Mouse (Mus musculus) limb, embryonic 12.5 days (tissue): ENCODE data around the gene Gm11444. TPM values are rescaled to one million over a fixed set of nuclear protein-coding genes. Genes with fewer than 3 reads are reported as not detected.

Source experiments
- ATAC-seq: fragments of 200-750 bp; cut with Nextera tagmentation; 2 replicates; pipeline ENCODE4 v1.8.0; 2017; ENCODE audit warnings: low read depth, moderate TSS enrichment; ENCODE audit not compliant: insufficient number of reproducible peaks, insufficient read depth, low FRiP score, low TSS enrichment
- H3K27ac ChIP-seq: fragments of 300-500 bp; sonication (generic); 2 replicates; pipeline ENCODE4 v1.5.1; 2016; ENCODE audit warnings: mild to moderate bottlenecking, moderate library complexity
- H3K27me3 ChIP-seq: fragments of 300-500 bp; sonication (generic); 2 replicates; pipeline ENCODE4 v1.6.1; 2016; ENCODE audit warnings: mild to moderate bottlenecking, moderate library complexity
- H3K36me3 ChIP-seq: fragments of 300-500 bp; sonication (generic); 2 replicates; pipeline ENCODE4 v1.6.1; 2016; ENCODE audit warnings: mild to moderate bottlenecking, moderate library complexity
- H3K4me1 ChIP-seq: fragments of 300-500 bp; sonication (generic); replicated peaks from 2 replicates; pipeline ENCODE4 v1.6.1; 2016
- H3K4me2 ChIP-seq: fragments of 300-500 bp; sonication (generic); 2 replicates; pipeline ENCODE4 v1.6.1; 2016; ENCODE audit warnings: mild to moderate bottlenecking, moderate library complexity
- H3K4me3 ChIP-seq: fragments of 300-500 bp; sonication (generic); replicated peaks from 2 replicates; pipeline ENCODE4 v1.5.1; 2016; ENCODE audit warnings: mild to moderate bottlenecking
- H3K9ac ChIP-seq: fragments of 300-500 bp; sonication (generic); replicated peaks from 2 replicates; pipeline ENCODE4 v1.6.1; 2016; ENCODE audit warnings: mild to moderate bottlenecking, moderate library complexity
- H3K9me3 ChIP-seq: fragments of 300-500 bp; sonication (generic); 2 replicates; pipeline ENCODE4 v1.6.1; 2016; ENCODE audit warnings: mild to moderate bottlenecking, moderate library complexity
- WGBS: fragments of 180-500 bp; shearing (Covaris S2); methylation state at CpG from one replicate; pipeline ENCODE4 v1.1.7; 2016; 5-methylcytosine and 5-hydroxymethylcytosine counted together
- polyA plus RNA-seq: library from polyadenylated mRNA; unstranded; fragments of >200 nt; fragmentation: Nextera tagmentation; extraction: Ambion mirVana; gene quantifications from 2 replicates; pipeline ENCODE4 v1.2.1, GENCODE M21; 2016

The Gm11444 gene
- polyA plus RNA-seq, 1 experiment from 2014 or later: not detected

DNA sequence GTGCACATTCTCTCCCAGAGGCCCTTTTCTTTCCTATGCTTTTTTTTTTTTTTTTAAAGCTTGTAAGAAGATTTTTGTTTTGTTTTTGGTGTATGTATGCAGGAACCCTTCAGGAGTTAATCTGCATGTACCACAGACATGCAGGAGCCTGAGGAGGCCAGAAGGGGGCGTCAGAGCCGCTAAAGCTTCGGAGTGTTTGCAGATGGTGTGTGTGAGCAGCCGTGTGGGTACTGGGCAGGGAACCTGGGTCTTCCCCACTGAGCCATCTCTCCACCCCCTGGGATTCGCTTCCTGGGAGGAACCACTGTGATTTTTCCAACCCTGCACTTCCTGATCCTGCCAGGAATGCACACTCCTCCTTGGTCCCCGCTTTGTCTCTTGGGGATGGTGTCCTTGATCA is 625 bp upstream of the Gm11444 start:
- Histone ChIP-seq H3K27me3 (peaks cover 10% of the 10 kb centered on the region; the same call in 1 of the 2 replicates), H3K4me2 (no peak overlapping the region), H3K4me3 (no peak overlapping the region), H3K27ac (no peak overlapping the region), H3K9ac (no peak overlapping the region), H3K36me3 (no peaks in the 10 kb centered on the region), H3K9me3 (peaks cover 4% of the 10 kb centered on the region; the same call in 1 of the 2 replicates), H3K4me1 (no peaks in the 10 kb centered on the region; the same call in none of the 2 replicates)
- 42% methylated on average over 6 of the region's 6 CpGs for WGBS
- no peak for ATAC-seq

DNA sequence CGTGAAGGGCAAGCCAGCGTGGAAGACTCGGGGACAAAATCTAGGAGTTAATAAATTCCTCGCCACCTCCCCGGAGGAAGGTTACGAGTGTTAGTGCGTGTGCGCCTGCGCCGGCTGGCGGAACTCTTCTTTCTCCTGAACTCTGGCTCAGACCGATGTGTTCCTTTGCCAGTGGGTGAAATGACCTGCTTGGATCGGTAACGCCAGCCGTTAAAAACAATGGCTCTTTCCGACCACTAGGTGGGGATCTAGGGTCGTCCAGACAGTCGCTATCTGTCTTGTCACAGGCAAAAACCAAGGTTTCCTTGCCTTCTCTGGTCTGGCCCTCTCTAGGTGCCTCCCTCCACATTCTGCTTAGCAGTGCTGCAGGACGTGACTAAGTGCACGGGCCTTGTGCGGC is 1.1 kb downstream of the Gm11444 start:
- peak; percentile 32; the same call in 1 of the 2 replicates for ATAC-seq
- H3K27ac ChIP-seq: no peak overlapping the region
- H3K9me3 ChIP-seq: no peaks in the 10 kb centered on the region
- 0 out of 2 replicates have a peak overlapping the region, but pooled peaks have one; percentile 28 for H3K9ac ChIP-seq
- H3K36me3 ChIP-seq: no peaks in the 10 kb centered on the region
- 1% methylated on average over 21 of the region's 21 CpGs for WGBS
- peaks cover 18% of the 10 kb centered on the region; the same call in 1 of the 2 replicates for H3K27me3 ChIP-seq
- H3K4me1 ChIP-seq: peaks cover 4% of the 10 kb centered on the region
- H3K4me2 ChIP-seq: peak overlapping the region; percentile 52
- H3K4me3 ChIP-seq: peak overlapping the region; percentile 23

GRCm38 (mm10) chr11:85846509-85846908 is 3.6 kb downstream of the Gm11444 start:
- H3K4me3 ChIP-seq: no peak overlapping the region
- ATAC-seq: no peak
- WGBS: 74% methylated on average over 4 of the region's 4 CpGs
- no peak overlapping the region for H3K9ac ChIP-seq
- no peak overlapping the region for H3K4me2 ChIP-seq
- H3K9me3 ChIP-seq: no peaks in the 10 kb centered on the region
- H3K36me3 ChIP-seq: no peaks in the 10 kb centered on the region
- peaks cover 26% of the 10 kb centered on the region for H3K4me1 ChIP-seq
- H3K27me3 ChIP-seq: peaks cover 31% of the 10 kb centered on the region
- no peak overlapping the region for H3K27ac ChIP-seq

DNA sequence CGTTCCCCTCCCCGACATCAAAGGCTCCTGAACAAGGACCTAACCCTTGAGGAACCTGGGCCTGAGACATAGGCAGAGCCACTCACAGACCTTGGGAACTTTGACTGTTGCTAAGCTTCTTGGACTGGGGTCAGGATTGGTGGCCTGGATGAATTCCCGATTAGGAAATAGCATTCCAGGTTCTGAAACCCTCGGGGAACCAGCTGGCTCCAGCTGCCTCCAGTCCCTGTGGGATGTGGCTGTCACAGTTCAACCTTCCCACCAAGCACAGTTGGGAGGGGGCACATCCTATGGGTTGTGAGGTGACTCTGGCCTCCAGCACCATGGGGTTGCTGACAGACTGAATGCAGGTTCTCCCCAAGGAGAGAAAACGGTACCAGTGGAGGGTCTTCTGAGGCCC is 4.2 kb downstream of the Gm11444 start:
- no peaks in the 10 kb centered on the region for H3K36me3 ChIP-seq
- no peak overlapping the region for H3K9ac ChIP-seq
- H3K4me2 ChIP-seq: no peak overlapping the region
- no peak overlapping the region for H3K27ac ChIP-seq
- H3K27me3 ChIP-seq: peaks cover 37% of the 10 kb centered on the region
- peaks cover 31% of the 10 kb centered on the region for H3K4me1 ChIP-seq
- no peak overlapping the region for H3K4me3 ChIP-seq
- no peaks in the 10 kb centered on the region for H3K9me3 ChIP-seq
- 34% methylated on average over 5 of the region's 5 CpGs for WGBS
- ATAC-seq: no peak

DNA sequence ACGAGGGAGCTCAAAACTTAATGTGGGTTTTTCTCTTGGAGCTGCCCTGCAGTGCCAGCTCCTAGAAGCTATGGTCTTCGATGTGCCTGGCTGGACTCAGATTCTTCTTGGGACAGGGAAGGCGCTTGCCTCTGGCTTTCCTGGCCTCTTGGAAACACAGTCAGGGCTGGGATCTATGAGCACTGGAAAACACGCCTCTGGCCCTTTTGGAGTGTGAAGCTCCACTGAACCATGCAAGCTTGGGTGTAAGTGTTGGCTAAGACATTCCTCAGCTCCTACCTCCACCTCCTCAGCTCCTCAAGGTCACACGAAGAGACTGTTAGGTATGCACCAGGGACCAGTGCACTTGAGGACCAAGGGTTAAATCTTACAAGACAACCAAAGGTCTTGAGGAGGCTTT is 5.2 kb downstream of the Gm11444 start:
- H3K4me2 ChIP-seq: peak overlapping the region; percentile 83
- H3K4me3 ChIP-seq: peak overlapping the region; percentile 51
- WGBS: 42% methylated on average over 5 of the region's 5 CpGs
- H3K4me1 ChIP-seq: peaks cover 38% of the 10 kb centered on the region
- ATAC-seq: no peak
- H3K27me3 ChIP-seq: peaks cover 47% of the 10 kb centered on the region
- no peak overlapping the region for H3K9ac ChIP-seq
- H3K27ac ChIP-seq: no peak overlapping the region
- no peaks in the 10 kb centered on the region for H3K9me3 ChIP-seq
- peaks cover 5% of the 10 kb centered on the region; the same call in 1 of the 2 replicates for H3K36me3 ChIP-seq

- H3K4me1 ChIP-seq: peaks cover 38% of the 10 kb centered on the region
- ATAC-seq: peak; percentile 35; the same call in 1 of the 2 replicates
- H3K9me3 ChIP-seq: no peaks in the 10 kb centered on the region
- peak overlapping the region; percentile 83 for H3K4me2 ChIP-seq
- peak overlapping the region; percentile 84 for H3K27ac ChIP-seq
- peak overlapping the region; percentile 51 for H3K4me3 ChIP-seq
- WGBS: under 1% methylated on average over 54 of the region's 54 CpGs
- peak overlapping the region; percentile 65 for H3K9ac ChIP-seq
- peaks cover 5% of the 10 kb centered on the region; the same call in 1 of the 2 replicates for H3K36me3 ChIP-seq
- H3K27me3 ChIP-seq: peaks cover 53% of the 10 kb centered on the region
These were observed 5.8 kb downstream of the Gm11444 start for GRCm38 (mm10) chr11:85844144-85844965.

- H3K27me3 ChIP-seq: peaks cover 63% of the 10 kb centered on the region
- peak overlapping the region; percentile 84 for H3K27ac ChIP-seq
- H3K4me1 ChIP-seq: peaks cover 40% of the 10 kb centered on the region
- no peaks in the 10 kb centered on the region for H3K9me3 ChIP-seq
- peak overlapping the region; percentile 65 for H3K9ac ChIP-seq
- H3K4me3 ChIP-seq: peak overlapping the region; percentile 51
- peaks cover 6% of the 10 kb centered on the region; the same call in 1 of the 2 replicates for H3K36me3 ChIP-seq
- peak; percentile 45 for ATAC-seq
- peak overlapping the region; percentile 83 for H3K4me2 ChIP-seq
- WGBS: 2% methylated on average over 18 of the region's 18 CpGs
These were observed 6.8 kb downstream of the Gm11444 start for GRCm38 (mm10) chr11:85843347-85843692.

GRCm38 (mm10) chr11:85842596-85843346 is 7.4 kb downstream of the Gm11444 start:
- Histone ChIP-seq H3K27ac (peak overlapping the region; percentile 84), H3K27me3 (peaks cover 68% of the 10 kb centered on the region), H3K9me3 (no peaks in the 10 kb centered on the region), H3K4me1 (peaks cover 46% of the 10 kb centered on the region), H3K9ac (peak overlapping the region; percentile 65; the same call in 1 of the 2 replicates), H3K36me3 (peaks cover 11% of the 10 kb centered on the region; the same call in 1 of the 2 replicates), H3K4me3 (peak overlapping the region; percentile 51), H3K4me2 (peak overlapping the region; percentile 83)
- 5% methylated on average over 24 of the region's 24 CpGs for WGBS
- ATAC-seq: 0 out of 2 replicates have a peak, but pooled peaks have one; percentile 17

DNA sequence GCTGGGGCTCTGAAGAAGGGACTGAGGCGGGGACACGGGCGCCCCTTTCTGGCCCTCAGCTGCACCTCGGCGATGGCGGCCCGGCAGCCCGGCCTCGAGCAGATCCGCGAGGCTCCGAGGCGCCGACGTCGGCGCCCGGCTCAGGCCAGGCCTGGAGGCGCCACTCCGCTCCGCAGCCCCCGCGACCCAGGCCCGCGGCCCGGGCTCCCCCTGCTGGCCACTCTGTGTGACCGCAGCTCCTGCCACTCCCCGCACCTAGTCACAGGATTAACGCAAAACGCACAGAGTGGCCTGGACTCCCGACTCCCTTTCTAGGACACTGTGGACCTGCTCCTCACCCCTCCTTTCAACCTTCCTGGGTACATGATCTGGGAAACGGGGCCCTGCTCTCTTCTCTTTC is 8.2 kb downstream of the Gm11444 start:
- Histone ChIP-seq H3K4me2 (peak overlapping the region; percentile 83), H3K4me1 (peaks cover 53% of the 10 kb centered on the region), H3K27me3 (peaks cover 76% of the 10 kb centered on the region), H3K9me3 (no peaks in the 10 kb centered on the region), H3K9ac (peak overlapping the region; percentile 56), H3K36me3 (peaks cover 14% of the 10 kb centered on the region; the same call in 1 of the 2 replicates), H3K4me3 (peak overlapping the region; percentile 66), H3K27ac (peak overlapping the region; percentile 84)
- ATAC-seq: peak; percentile 28
- WGBS: under 1% methylated on average over 32 of the region's 32 CpGs

DNA sequence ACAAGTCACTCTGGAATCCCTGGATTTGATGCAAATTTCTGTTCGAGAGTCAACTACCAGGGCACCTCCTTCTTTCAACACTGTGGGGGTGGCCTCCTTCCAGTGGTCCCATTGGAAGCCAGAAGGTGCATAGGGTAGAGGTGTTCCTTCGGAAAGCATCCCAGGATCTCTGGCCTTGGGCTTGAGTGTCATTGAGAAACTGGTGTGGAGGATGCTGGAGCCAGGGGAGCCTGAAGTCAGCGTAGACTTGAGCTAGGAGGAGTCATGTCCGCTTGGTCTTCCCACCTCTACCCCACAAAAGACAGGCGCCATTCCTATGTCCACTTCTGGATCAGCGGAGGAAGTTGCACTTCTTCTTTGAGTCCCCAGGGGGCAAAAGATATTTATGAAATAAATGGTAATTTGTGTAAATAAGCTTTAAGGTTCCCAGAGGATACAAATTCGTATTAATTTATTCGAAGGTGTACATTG is 8.9 kb downstream of the Gm11444 start:
- Histone ChIP-seq H3K4me2 (peak overlapping the region; percentile 83), H3K36me3 (peaks cover 14% of the 10 kb centered on the region; the same call in 1 of the 2 replicates), H3K9me3 (no peaks in the 10 kb centered on the region), H3K27me3 (peaks cover 78% of the 10 kb centered on the region), H3K27ac (peak overlapping the region; percentile 84), H3K9ac (peak overlapping the region; percentile 90), H3K4me1 (peaks cover 56% of the 10 kb centered on the region), H3K4me3 (peak overlapping the region; percentile 66)
- no peak for ATAC-seq
- 11% methylated on average over 8 of the region's 8 CpGs for WGBS

DNA sequence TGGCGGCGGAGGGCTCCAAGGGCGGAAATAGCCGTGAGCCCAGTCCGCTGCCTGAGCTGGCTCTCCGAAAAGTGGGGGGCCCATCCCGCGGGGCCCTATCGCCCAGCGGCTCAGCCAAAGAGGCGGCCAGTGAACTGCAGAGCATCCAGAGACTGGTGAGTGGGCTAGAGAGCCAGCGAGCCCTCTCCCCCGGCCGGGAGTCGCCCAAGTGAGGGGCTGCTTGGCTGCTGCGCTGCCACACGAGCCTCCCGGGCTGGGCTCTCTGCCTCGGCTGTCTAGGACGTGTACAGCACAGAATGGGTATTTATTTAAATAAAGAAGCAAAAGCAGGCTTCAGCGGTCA is 9.4 kb downstream of the Gm11444 start:
- Histone ChIP-seq H3K9me3 (no peaks in the 10 kb centered on the region), H3K36me3 (peaks cover 14% of the 10 kb centered on the region; the same call in 1 of the 2 replicates), H3K4me3 (peak overlapping the region; percentile 66), H3K27ac (peak overlapping the region; percentile 84), H3K9ac (peak overlapping the region; percentile 90), H3K4me2 (peak overlapping the region; percentile 83), H3K27me3 (peaks cover 78% of the 10 kb centered on the region), H3K4me1 (peaks cover 56% of the 10 kb centered on the region)
- WGBS: 2% methylated on average over 21 of the region's 21 CpGs
- no peak for ATAC-seq
